Mouse (Mus musculus) T-cell, adult 2 months (primary cell): ENCODE measurements around the gene Aaed1.
"Not testable (repeated sequence)": the region's sequence is repeated elsewhere in the genome, so short reads cannot be mapped to it uniquely, and the experiment has no call there.

Experiments used
- DNase-seq: peaks from one replicate; pipeline ENCODE4 v3.0.0; 2022; ENCODE audit warnings: low spot score

The Aaed1 gene

GRCm38 (mm10) chr13:64307508-64307907 lies 5.0 kb downstream of the Aaed1 start:
- no peak for DNase-seq

- peak; percentile 63 for DNase-seq
Observed at GRCm38 (mm10) chr13:64306078-64306477, 6.4 kb downstream of the Aaed1 start.

- DNase-seq: no peak
Observed at GRCm38 (mm10) chr13:64299069-64299468, 13.4 kb downstream of the Aaed1 start.

GRCm38 (mm10) chr13:64286791-64287190 lies 25.7 kb downstream of the Aaed1 start:
- DNase-seq: no peak

GRCm38 (mm10) chr13:64286321-64286720 lies 26.2 kb downstream of the Aaed1 start:
- no peak for DNase-seq

- no peak for DNase-seq
Observed at GRCm38 (mm10) chr13:64284676-64285075, 27.8 kb downstream of the Aaed1 start.

- no peak for DNase-seq
Observed at GRCm38 (mm10) chr13:64280940-64281339, 31.6 kb downstream of the Aaed1 start.

- no peak for DNase-seq
Observed at GRCm38 (mm10) chr13:64275754-64276127, 36.8 kb downstream of the Aaed1 start.

GRCm38 (mm10) chr13:64274879-64275753 lies 37.4 kb downstream of the Aaed1 start, which contains the start of gene Cdc14b:
Gene Cdc14b, minus strand, starts transcription at chr13:64275290.
- DNase-seq: peak; percentile 77

GRCm38 (mm10) chr13:64273891-64274844 lies 38.3 kb downstream of the Aaed1 start:
- DNase-seq: peak; percentile 55

GRCm38 (mm10) chr13:64273352-64273751 lies 39.2 kb downstream of the Aaed1 start:
- no peak for DNase-seq

GRCm38 (mm10) chr13:64268384-64268783 lies 44.1 kb downstream of the Aaed1 start:
- DNase-seq: no peak

- no peak for DNase-seq
Observed at GRCm38 (mm10) chr13:64267151-64267550, 45.4 kb downstream of the Aaed1 start.

- no peak for DNase-seq
Observed at GRCm38 (mm10) chr13:64264586-64264985, 47.9 kb downstream of the Aaed1 start.

- no peak for DNase-seq
Observed at GRCm38 (mm10) chr13:64259903-64260302, 52.6 kb downstream of the Aaed1 start.

- DNase-seq: no peak
Observed at GRCm38 (mm10) chr13:64258516-64258821, 54.0 kb downstream of the Aaed1 start.

GRCm38 (mm10) chr13:64257814-64258515 lies 54.5 kb downstream of the Aaed1 start:
- DNase-seq: no peak

GRCm38 (mm10) chr13:64257010-64257813 lies 55.3 kb downstream of the Aaed1 start:
- DNase-seq: no peak

- DNase-seq: not testable (repeated sequence)
Observed at GRCm38 (mm10) chr13:64254185-64254584, 58.3 kb downstream of the Aaed1 start.

- no peak for DNase-seq
Observed at GRCm38 (mm10) chr13:64253697-64254096, 58.8 kb downstream of the Aaed1 start.

- no peak for DNase-seq
Observed at GRCm38 (mm10) chr13:64252147-64252546, 60.4 kb downstream of the Aaed1 start.
